Mouse (Mus musculus) embryonic fibroblast, embryonic 13.5 days (primary cell): ENCODE data around the gene Dip2b. TPM values are rescaled to one million over a fixed set of nuclear protein-coding genes. Genes with fewer than 3 reads are reported as not detected.
"Not testable (repeated sequence)": the region's sequence is repeated elsewhere in the genome, so short reads cannot be mapped to it uniquely, and the experiment has no call there.

Experiments used
- H3K27ac ChIP-seq: 2 replicates; pipeline ENCODE4 v1.5.1; 2012; ENCODE audit warnings: low read length, control low read depth, inconsistent platforms; ENCODE audit not compliant: insufficient read depth
- H3K4me1 ChIP-seq: 2 replicates; pipeline ENCODE4 v1.6.1; 2011; ENCODE audit warnings: low read length; ENCODE audit not compliant: control insufficient read depth, insufficient read depth
- H3K4me3 ChIP-seq: 2 replicates; pipeline ENCODE4 v1.5.1; 2011; ENCODE audit warnings: mild to moderate bottlenecking, control low read depth, low read length; ENCODE audit not compliant: insufficient read depth
- CTCF ChIP-seq: IDR thresholded peaks from 2 replicates; pipeline ENCODE4 v1.5.1; 2011; ENCODE audit warnings: mild to moderate bottlenecking, control low read depth, low read length, moderate library complexity, borderline replicate concordance; ENCODE audit not compliant: insufficient read depth
- POLR2A ChIP-seq: IDR thresholded peaks from 2 replicates; pipeline ENCODE4 v1.6.1; 2011; ENCODE audit warnings: low read depth, mild to moderate bottlenecking, control low read depth, low read length, moderate library complexity
- polyA plus RNA-seq: library from polyadenylated mRNA; stranded (reverse); fragments of >200 nt; gene quantifications from 2 replicates; pipeline ENCODE4 v1.2.4, GENCODE M21; 2011; ENCODE audit warnings: low read depth; ENCODE audit not compliant: missing spikeins, insufficient read length

The Dip2b gene
- polyA plus RNA-seq, 1 experiment: 20.6 TPM

DNA sequence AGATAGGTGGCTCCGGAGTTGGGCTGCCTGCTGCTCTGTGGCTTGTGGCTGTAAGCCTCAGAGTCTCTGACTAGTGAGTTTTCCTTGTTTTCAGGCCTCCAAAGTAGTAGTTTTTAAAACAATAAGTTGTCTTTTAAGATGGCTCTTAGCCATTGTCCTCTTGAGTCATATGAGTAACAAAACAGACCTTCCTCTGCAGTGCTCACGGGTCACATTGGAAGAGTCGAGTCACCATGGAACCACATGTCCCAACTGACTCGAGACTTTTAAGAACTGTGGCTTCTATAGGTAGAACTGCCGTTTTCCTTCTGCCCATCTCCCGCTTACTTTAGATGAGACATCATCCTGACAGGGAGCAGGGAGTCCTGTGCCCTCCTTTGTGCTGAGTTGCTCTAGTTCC is 198.5 kb downstream of the Dip2b start:
- TF ChIP-seq POLR2A (no peak), CTCF (no peak)
- H3K4me1 ChIP-seq: peaks cover 11% of the 10 kb centered on the region
- no peak overlapping the region for H3K4me3 ChIP-seq
- H3K27ac ChIP-seq: peak overlapping the region; percentile 55; the same call in 1 of the 2 replicates

GRCm38 (mm10) chr15:100241780-100242179 is 203.3 kb downstream of the Dip2b start:
- Histone ChIP-seq H3K4me1 (peaks cover 6% of the 10 kb centered on the region), H3K27ac (no peak overlapping the region)
- TF ChIP-seq POLR2A (no peak), CTCF (no peak)

DNA sequence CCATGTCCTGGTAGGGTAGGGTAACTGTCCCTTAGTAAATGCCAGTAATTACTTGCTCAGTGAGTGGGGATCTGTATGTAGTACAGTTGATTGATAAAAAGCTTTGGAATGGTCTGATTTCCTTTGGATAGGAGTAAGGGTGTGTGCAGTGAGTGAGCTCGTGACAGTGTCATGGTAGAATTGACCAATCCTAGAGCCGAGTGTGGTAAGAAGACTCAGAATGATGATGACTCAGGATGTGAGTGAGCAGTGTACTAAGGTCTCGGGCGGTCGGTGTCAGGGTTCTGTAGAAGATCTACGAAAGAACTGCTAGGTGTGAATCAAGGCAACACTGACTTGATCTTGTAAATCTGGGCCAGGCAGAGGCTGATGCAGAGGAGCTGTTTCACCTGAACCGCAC is 207.5 kb downstream of the Dip2b start:
- TF ChIP-seq POLR2A (no peak), CTCF (no peak)
- no peak overlapping the region for H3K4me3 ChIP-seq
- peak overlapping the region; percentile 14; the same call in 1 of the 2 replicates for H3K27ac ChIP-seq
- H3K4me1 ChIP-seq: peaks cover 9% of the 10 kb centered on the region

More at GRCm38 (mm10) chr15:100241780-100242179, 203.3 kb downstream of the Dip2b start:
- no peak overlapping the region for H3K4me3 ChIP-seq

- no peak overlapping the region for H3K4me3 ChIP-seq
- no peak overlapping the region for H3K27ac ChIP-seq
- TF ChIP-seq POLR2A (no peak), CTCF (no peak)
- peaks cover 15% of the 10 kb centered on the region for H3K4me1 ChIP-seq
Observed at GRCm38 (mm10) chr15:100247296-100247695, 208.8 kb downstream of the Dip2b start.

- no peak for TF ChIP-seq POLR2A
- no peak for TF ChIP-seq CTCF
- no peak overlapping the region for H3K4me3 ChIP-seq
- no peak overlapping the region for H3K27ac ChIP-seq
- peaks cover 15% of the 10 kb centered on the region for H3K4me1 ChIP-seq
Observed at GRCm38 (mm10) chr15:100248665-100249433, 210.4 kb downstream of the Dip2b start.

DNA sequence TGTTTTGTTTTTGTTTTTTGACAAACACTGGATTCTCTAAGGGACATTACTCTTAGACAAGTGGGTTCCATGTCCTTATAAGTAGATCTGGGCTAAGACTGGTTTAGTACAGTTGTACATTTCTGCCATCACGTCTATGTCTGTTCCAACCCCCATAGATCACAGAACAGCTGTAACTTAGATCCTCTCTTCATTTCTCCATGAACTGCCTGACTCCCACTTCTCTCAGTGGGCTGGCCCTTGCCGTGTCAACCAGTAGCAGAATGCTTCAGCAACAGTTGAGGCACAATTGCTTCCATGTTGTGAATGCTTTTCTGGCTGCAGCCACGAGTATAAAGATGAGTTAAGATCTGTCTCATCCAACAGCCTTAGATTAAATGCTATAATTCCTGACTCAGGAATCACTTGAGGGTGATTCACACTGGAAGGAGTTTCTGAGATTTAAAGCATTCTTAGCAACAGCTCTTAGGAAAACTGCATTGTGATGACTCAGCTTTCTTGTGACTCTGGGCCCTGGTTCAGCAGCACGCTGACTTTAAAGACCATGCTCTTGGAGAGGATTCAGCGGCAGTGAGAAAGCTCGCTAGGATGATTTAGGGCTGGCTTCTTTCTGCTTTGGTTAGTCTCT is 212.8 kb downstream of the Dip2b start:
- peak overlapping the region; percentile 79 for H3K27ac ChIP-seq
- H3K4me3 ChIP-seq: no peak overlapping the region
- peaks cover 15% of the 10 kb centered on the region for H3K4me1 ChIP-seq
- TF ChIP-seq POLR2A: no peak
- TF ChIP-seq CTCF: no peak

GRCm38 (mm10) chr15:100256386-100256785 is 217.9 kb downstream of the Dip2b start:
- Histone ChIP-seq H3K27ac (no peak overlapping the region), H3K4me1 (peaks cover 3% of the 10 kb centered on the region; the same call in 1 of the 2 replicates), H3K4me3 (no peak overlapping the region)
- TF ChIP-seq CTCF (no peak), POLR2A (no peak)

- no peak overlapping the region for H3K27ac ChIP-seq
- H3K4me1 ChIP-seq: no peaks in the 10 kb centered on the region
- no peak overlapping the region for H3K4me3 ChIP-seq
- no peak for TF ChIP-seq POLR2A
- no peak for TF ChIP-seq CTCF
Observed at GRCm38 (mm10) chr15:100257305-100257704, 218.8 kb downstream of the Dip2b start.

DNA sequence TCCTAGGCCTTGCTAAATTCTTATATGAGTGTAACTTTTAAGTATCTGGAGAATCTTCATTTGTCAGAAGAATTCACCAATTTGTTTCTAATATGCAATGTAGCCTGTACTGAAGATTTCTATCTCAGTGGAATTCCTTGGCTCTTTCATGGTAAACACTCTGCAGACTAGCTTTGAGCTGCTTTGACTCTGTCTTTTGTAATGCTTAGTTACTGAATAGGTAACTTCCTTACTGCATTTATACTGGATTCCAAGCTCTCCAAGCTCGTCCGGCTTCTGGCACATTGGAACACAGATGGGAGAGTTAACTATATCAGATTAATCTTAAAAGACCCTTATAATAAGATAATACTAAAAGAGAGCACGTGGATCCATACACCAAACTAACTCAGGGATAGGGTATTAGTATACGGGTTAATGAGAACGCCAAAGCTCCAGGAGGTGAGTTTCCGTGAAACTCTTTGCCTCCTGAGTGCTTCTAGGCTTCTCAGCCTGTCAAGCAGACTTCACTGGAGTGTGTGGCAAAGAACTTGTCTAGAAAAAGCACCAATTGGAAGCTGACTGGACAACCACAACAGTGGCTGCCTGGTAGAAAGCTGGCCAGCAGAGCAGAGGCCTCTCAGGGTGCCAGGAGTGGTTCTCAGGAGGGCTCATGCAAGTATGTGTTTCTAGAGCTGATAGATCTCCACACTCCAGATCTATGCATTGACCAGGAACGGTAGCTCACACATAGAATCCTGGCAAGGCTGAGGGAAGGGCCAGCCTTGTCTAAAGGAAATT is 220.4 kb downstream of the Dip2b start:
- no peak overlapping the region for H3K27ac ChIP-seq
- no peak overlapping the region for H3K4me3 ChIP-seq
- H3K4me1 ChIP-seq: no peaks in the 10 kb centered on the region
- no peak for TF ChIP-seq POLR2A
- no peak for TF ChIP-seq CTCF

DNA sequence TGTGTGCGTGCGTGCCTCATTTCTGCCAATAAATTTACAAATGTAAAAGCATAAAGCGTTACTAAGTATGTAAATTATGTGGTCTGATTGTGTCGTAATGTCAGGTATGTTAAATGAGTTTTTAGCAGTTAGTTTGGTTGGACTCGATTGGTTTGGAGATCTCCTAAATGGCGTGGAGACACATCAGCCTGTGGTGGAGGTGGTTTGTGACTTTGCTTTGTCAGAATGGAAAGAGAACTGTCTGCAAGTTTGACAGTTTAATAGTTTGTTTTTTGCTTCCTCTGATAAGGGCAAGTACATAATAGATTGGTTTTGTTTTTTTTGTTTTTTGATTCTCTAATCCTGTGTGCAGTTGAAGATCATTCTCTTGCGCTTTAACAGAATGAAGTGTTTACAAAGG is 221.9 kb downstream of the Dip2b start:
- not testable (repeated sequence) for H3K27ac ChIP-seq, H3K4me3 ChIP-seq

More for the DNA sequence above, 221.9 kb downstream of the Dip2b start:
- not testable (repeated sequence) for H3K4me1 ChIP-seq
